Mouse (Mus musculus) liver, embryonic 14.5 days (tissue): ENCODE measurements at regions not wholly inside any gene's neighbourhood (a gene's known extent, or its start where the extent isn't known, plus 50 kb on each side); places are given as distances from the start of the nearest gene placed in this dataset.
"Not testable (repeated sequence)": the region's sequence is repeated elsewhere in the genome, so short reads cannot be mapped to it uniquely, and the experiment has no call there.

ENCODE experiments used
- ATAC-seq: fragments of 200-750 bp; cut with Nextera tagmentation; 2 replicates; pipeline ENCODE4 v1.8.0; 2017; ENCODE audit warnings: moderate number of reproducible peaks, mild to moderate bottlenecking, moderate library complexity; ENCODE audit not compliant: insufficient read depth
- DNase-seq, 3 experiments: peaks; one replicate each; pipeline ENCODE4 v3.0.0-alpha.2; 2012 to 2013; ENCODE audit warnings: low read depth in 3 of 3, low spot score in 3 of 3
- H3K27ac ChIP-seq: fragments of 300-500 bp; sonication (generic); 2 replicates; pipeline ENCODE4 v1.5.1; 2014; ENCODE audit warnings: moderate library complexity, mild to moderate bottlenecking, control low read depth, inconsistent platforms
- H3K27me3 ChIP-seq: fragments of 300-500 bp; sonication (generic); 2 replicates; pipeline ENCODE4 v1.6.1; 2014; ENCODE audit warnings: mild to moderate bottlenecking, low read length, moderate library complexity; ENCODE audit not compliant: control insufficient read depth, insufficient read depth
- H3K36me3 ChIP-seq: fragments of 300-500 bp; sonication (generic); replicated peaks from 2 replicates; pipeline ENCODE4 v1.6.1; 2014; ENCODE audit warnings: low read depth; ENCODE audit not compliant: control insufficient read depth, insufficient read depth
- H3K4me1 ChIP-seq, 2 experiments: fragments of 200-500 bp in 1 of 2; fragments of 300-500 bp in 1 of 2; sonication (generic) in 1 of 2; replicated peaks; 2 replicates each; pipeline ENCODE4 v1.6.1; 2012 to 2014; ENCODE audit warnings: antibody characterized with exemption in 1 of 2, inconsistent platforms in 1 of 2, low read length in 1 of 2; ENCODE audit not compliant: control insufficient read depth in 2 of 2, insufficient read depth in 2 of 2
- H3K4me2 ChIP-seq: fragments of 300-500 bp; sonication (generic); 2 replicates; pipeline ENCODE4 v1.6.1; 2014; ENCODE audit warnings: low read depth, mild to moderate bottlenecking, control low read depth, moderate library complexity
- H3K4me3 ChIP-seq, 2 experiments: fragments of 200-500 bp in 1 of 2; fragments of 300-500 bp in 1 of 2; sonication (generic) in 1 of 2; 2 replicates each; pipeline ENCODE4 v1.5.1; 2012 to 2014; ENCODE audit warnings: low read depth in 2 of 2, low read length in 2 of 2, mild to moderate bottlenecking in 2 of 2, control low read depth in 1 of 2, inconsistent platforms in 1 of 2, moderate library complexity in 1 of 2; ENCODE audit not compliant: insufficient read depth in 1 of 2
- H3K9ac ChIP-seq: fragments of 300-500 bp; sonication (generic); replicated peaks from 2 replicates; pipeline ENCODE4 v1.6.1; 2014; ENCODE audit warnings: mild to moderate bottlenecking, control low read depth, moderate library complexity
- H3K9me3 ChIP-seq: fragments of 300-500 bp; sonication (generic); 2 replicates; pipeline ENCODE4 v1.6.1; 2016; ENCODE audit warnings: low read length, mixed read lengths; ENCODE audit not compliant: control insufficient read depth
- CTCF ChIP-seq: IDR thresholded peaks from 2 replicates; pipeline ENCODE4 v1.5.1; 2016; ENCODE audit warnings: antibody characterized with exemption, low read depth, control low read depth
- EP300 ChIP-seq: IDR thresholded peaks from 2 replicates; pipeline ENCODE4 v1.6.1; 2016; ENCODE audit warnings: antibody characterized with exemption, low read depth
- WGBS: fragments of 180-500 bp; shearing (Covaris S2); extraction: QIAGEN DNeasy Blood & Tissue Kit; methylation state at CpG from one replicate; pipeline ENCODE4 v1.1.7; 2014; ENCODE audit not compliant: insufficient replicate concordance; 5-methylcytosine and 5-hydroxymethylcytosine counted together

GRCm38 (mm10) chr2:17946047-17946446 is 50.7 kb downstream of the H2al2a start:
- DNase-seq: no peak
- no peak for ATAC-seq
- 43% methylated on average over 12 of the region's 12 CpGs for WGBS
- Histone ChIP-seq H3K27me3 (no peaks in the 10 kb centered on the region), H3K4me3 (no peak overlapping the region), H3K4me1 (no peaks in the 10 kb centered on the region; a peak in 1 of 4 replicates), H3K36me3 (no peaks in the 10 kb centered on the region), H3K4me2 (no peak overlapping the region), H3K27ac (no peak overlapping the region), H3K9ac (no peak overlapping the region), H3K9me3 (no peaks in the 10 kb centered on the region)
- no peak for TF ChIP-seq CTCF
- TF ChIP-seq EP300: no peak

- 58% methylated on average over 7 of the region's 7 CpGs for WGBS
- no peak for ATAC-seq
- no peak for DNase-seq
Measured at GRCm38 (mm10) chr2:17945369-17945915, 51.3 kb downstream of the H2al2a start.

GRCm38 (mm10) chr2:17943506-17943905 is 53.3 kb downstream of the H2al2a start:
- no peaks in the 10 kb centered on the region for H3K27me3 ChIP-seq
- ATAC-seq (no peak), DNase-seq (no peak)
- TF ChIP-seq EP300 (no peak), CTCF (no peak)
- no peaks in the 10 kb centered on the region for H3K9me3 ChIP-seq
- no peak overlapping the region for H3K9ac ChIP-seq
- H3K27ac ChIP-seq: no peak overlapping the region
- H3K4me1 ChIP-seq: no peaks in the 10 kb centered on the region; a peak in 1 of 4 replicates
- no peak overlapping the region for H3K4me2 ChIP-seq
- no peak overlapping the region for H3K4me3 ChIP-seq
- no peaks in the 10 kb centered on the region for H3K36me3 ChIP-seq
- 61% methylated on average over 11 of the region's 11 CpGs for WGBS

More at GRCm38 (mm10) chr2:17945369-17945915, 51.3 kb downstream of the H2al2a start:
- Histone ChIP-seq H3K9me3 (no peaks in the 10 kb centered on the region), H3K36me3 (no peaks in the 10 kb centered on the region), H3K9ac (no peak overlapping the region), H3K4me2 (no peak overlapping the region), H3K27me3 (no peaks in the 10 kb centered on the region), H3K27ac (no peak overlapping the region), H3K4me1 (no peaks in the 10 kb centered on the region; a peak in 1 of 4 replicates), H3K4me3 (no peak overlapping the region)
- no peak for TF ChIP-seq CTCF
- no peak for TF ChIP-seq EP300

GRCm38 (mm10) chr2:17942528-17943387 is 54.0 kb downstream of the H2al2a start:
- WGBS: 41% methylated on average over 8 of the region's 8 CpGs

GRCm38 (mm10) chr2:17941921-17942320 is 54.8 kb downstream of the H2al2a start:
- ATAC-seq (no peak), DNase-seq (no peak)
- H3K9ac ChIP-seq: no peak overlapping the region
- no peaks in the 10 kb centered on the region for H3K9me3 ChIP-seq
- no peaks in the 10 kb centered on the region for H3K27me3 ChIP-seq
- H3K4me1 ChIP-seq: no peaks in the 10 kb centered on the region; a peak in 1 of 4 replicates
- no peak for TF ChIP-seq EP300
- no peak for TF ChIP-seq CTCF
- H3K4me2 ChIP-seq: no peak overlapping the region
- H3K36me3 ChIP-seq: no peaks in the 10 kb centered on the region
- WGBS: 67% methylated on average over 6 of the region's 6 CpGs
- H3K4me3 ChIP-seq: no peak overlapping the region
- H3K27ac ChIP-seq: no peak overlapping the region

More at GRCm38 (mm10) chr2:17942528-17943387, 54.0 kb downstream of the H2al2a start:
- ATAC-seq (no peak), DNase-seq (peak; percentile 4 to 12 (median 6))
- Histone ChIP-seq H3K4me1 (no peaks in the 10 kb centered on the region; a peak in 1 of 4 replicates), H3K4me3 (no peak overlapping the region), H3K36me3 (no peaks in the 10 kb centered on the region), H3K4me2 (no peak overlapping the region), H3K9ac (no peak overlapping the region), H3K27ac (no peak overlapping the region), H3K27me3 (no peaks in the 10 kb centered on the region), H3K9me3 (no peaks in the 10 kb centered on the region)
- TF ChIP-seq EP300 (no peak), CTCF (peak; percentile 55)

GRCm38 (mm10) chr2:17939857-17940848 is 56.6 kb downstream of the H2al2a start:
- not testable (repeated sequence) for H3K36me3 ChIP-seq, ATAC-seq, DNase-seq, H3K4me3 ChIP-seq, H3K27ac ChIP-seq, H3K4me2 ChIP-seq, H3K9ac ChIP-seq, H3K27me3 ChIP-seq, H3K9me3 ChIP-seq, H3K4me1 ChIP-seq
- 63% methylated on average over 13 of the region's 16 CpGs for WGBS
